Mouse (Mus musculus) hindbrain, embryonic 11.5 days (tissue): Measurements from ENCODE around the gene Tprgl. TPM values are rescaled to one million over a fixed set of nuclear protein-coding genes. Genes with fewer than 3 reads are reported as not detected.

Source experiments
- ATAC-seq: fragments of 200-750 bp; cut with Nextera tagmentation; 2 replicates; pipeline ENCODE4 v1.8.0; 2017; ENCODE audit warnings: mild to moderate bottlenecking, moderate TSS enrichment, moderate library complexity; ENCODE audit not compliant: low FRiP score
- DNase-seq: peaks from one replicate; pipeline ENCODE4 v3.0.0-alpha.2; 2015; ENCODE audit warnings: low spot score
- H3K27ac ChIP-seq: fragments of 300-500 bp; sonication (generic); 2 replicates; pipeline ENCODE4 v1.5.1; 2014; ENCODE audit warnings: mild to moderate bottlenecking, low read depth, low read length
- H3K27me3 ChIP-seq: fragments of 300-500 bp; sonication (generic); 2 replicates; pipeline ENCODE4 v1.6.1; 2014; ENCODE audit warnings: mild to moderate bottlenecking, low read length, moderate library complexity, mixed read lengths; ENCODE audit not compliant: control insufficient read depth, insufficient read depth
- H3K36me3 ChIP-seq: fragments of 300-500 bp; sonication (generic); 2 replicates; pipeline ENCODE4 v1.6.1; 2014; ENCODE audit warnings: mild to moderate bottlenecking, low read length, moderate library complexity, mixed read lengths; ENCODE audit not compliant: control insufficient read depth, insufficient read depth
- H3K4me1 ChIP-seq: fragments of 300-500 bp; sonication (generic); replicated peaks from 2 replicates; pipeline ENCODE4 v1.6.1; 2014; ENCODE audit warnings: low read length, mixed read lengths; ENCODE audit not compliant: control insufficient read depth, insufficient read depth
- H3K4me2 ChIP-seq: fragments of 300-500 bp; sonication (generic); replicated peaks from 2 replicates; pipeline ENCODE4 v1.6.1; 2014; ENCODE audit warnings: mild to moderate bottlenecking, low read depth, low read length
- H3K4me3 ChIP-seq: fragments of 300-500 bp; sonication (generic); 2 replicates; pipeline ENCODE4 v1.5.1; 2014; ENCODE audit warnings: low read depth, low read length
- H3K9ac ChIP-seq: fragments of 300-500 bp; sonication (generic); 2 replicates; pipeline ENCODE4 v1.6.1; 2014; ENCODE audit warnings: low read depth, low read length
- H3K9me3 ChIP-seq: fragments of 300-500 bp; sonication (generic); 2 replicates; pipeline ENCODE4 v1.6.1; 2016; ENCODE audit warnings: low read length; ENCODE audit not compliant: control insufficient read depth
- WGBS: fragments of 180-500 bp; shearing (Covaris S2); extraction: QIAGEN DNeasy Blood & Tissue Kit; methylation state at CpG from one replicate; pipeline ENCODE4 v1.1.7; 2014; 5-methylcytosine and 5-hydroxymethylcytosine counted together
- polyA plus RNA-seq: library from polyadenylated mRNA; unstranded; fragments of >200 nt; fragmentation: Nextera tagmentation; extraction: Ambion mirVana; gene quantifications from 2 replicates; pipeline ENCODE4 v1.2.1, GENCODE M21; 2014

Gene Tprgl
- polyA plus RNA-seq, 1 experiment from 2014 or later = 141 TPM

GRCm38 (mm10) chr4:154197961-154198360 is 37.5 kb upstream of the Tprgl start:
- WGBS = 37% methylated on average over 6 of the region's 6 CpGs
- ATAC-seq (peak; percentile 10; the same call in 1 of the 2 replicates), DNase-seq (peak; percentile 24)
- Histone ChIP-seq H3K36me3 (no peaks in the 10 kb centered on the region), H3K4me2 (no peak overlapping the region), H3K4me1 (peaks cover 17% of the 10 kb centered on the region), H3K9me3 (no peaks in the 10 kb centered on the region), H3K27me3 (no peaks in the 10 kb centered on the region), H3K27ac (peak overlapping the region; percentile 72), H3K9ac (peak overlapping the region; percentile 27; the same call in 1 of the 2 replicates), H3K4me3 (no peak overlapping the region)

- no peaks in the 10 kb centered on the region for H3K36me3 ChIP-seq
- no peak overlapping the region for H3K9ac ChIP-seq
- no peaks in the 10 kb centered on the region for H3K4me1 ChIP-seq
- ATAC-seq (no peak), DNase-seq (no peak)
- no peak overlapping the region for H3K27ac ChIP-seq
- H3K27me3 ChIP-seq = no peaks in the 10 kb centered on the region
- H3K9me3 ChIP-seq = no peaks in the 10 kb centered on the region
- no peak overlapping the region for H3K4me3 ChIP-seq
- H3K4me2 ChIP-seq = no peak overlapping the region
- 70% methylated on average over 8 of the region's 8 CpGs for WGBS
These were observed 28.5 kb upstream of the Tprgl start for GRCm38 (mm10) chr4:154188948-154189347.

GRCm38 (mm10) chr4:154186002-154186537 is 25.6 kb upstream of the Tprgl start:
- Histone ChIP-seq H3K27ac (no peak overlapping the region), H3K4me3 (no peak overlapping the region), H3K4me2 (no peak overlapping the region), H3K27me3 (no peaks in the 10 kb centered on the region), H3K36me3 (no peaks in the 10 kb centered on the region), H3K4me1 (no peaks in the 10 kb centered on the region), H3K9ac (no peak overlapping the region), H3K9me3 (no peaks in the 10 kb centered on the region)
- DNase-seq = no peak
- no peak for ATAC-seq
- 81% methylated on average over 11 of the region's 11 CpGs for WGBS

- 70% methylated on average over 5 of the region's 5 CpGs for WGBS
- H3K4me2 ChIP-seq = no peak overlapping the region
- H3K9me3 ChIP-seq = no peaks in the 10 kb centered on the region
- no peaks in the 10 kb centered on the region for H3K27me3 ChIP-seq
- H3K4me3 ChIP-seq = no peak overlapping the region
- no peaks in the 10 kb centered on the region for H3K4me1 ChIP-seq
- ATAC-seq (no peak), DNase-seq (no peak)
- H3K36me3 ChIP-seq = no peaks in the 10 kb centered on the region
- H3K9ac ChIP-seq = no peak overlapping the region
- no peak overlapping the region for H3K27ac ChIP-seq
These were observed 24.5 kb upstream of the Tprgl start for GRCm38 (mm10) chr4:154185001-154185400.

GRCm38 (mm10) chr4:154183566-154183965 is 23.1 kb upstream of the Tprgl start:
- H3K4me3 ChIP-seq = no peak overlapping the region
- DNase-seq = no peak
- H3K9ac ChIP-seq = no peak overlapping the region
- no peak overlapping the region for H3K27ac ChIP-seq
- no peaks in the 10 kb centered on the region for H3K9me3 ChIP-seq
- no peaks in the 10 kb centered on the region for H3K36me3 ChIP-seq
- ATAC-seq = no peak
- H3K4me2 ChIP-seq = no peak overlapping the region
- no peaks in the 10 kb centered on the region for H3K27me3 ChIP-seq
- 81% methylated on average over 5 of the region's 5 CpGs for WGBS
- no peaks in the 10 kb centered on the region for H3K4me1 ChIP-seq

DNA sequence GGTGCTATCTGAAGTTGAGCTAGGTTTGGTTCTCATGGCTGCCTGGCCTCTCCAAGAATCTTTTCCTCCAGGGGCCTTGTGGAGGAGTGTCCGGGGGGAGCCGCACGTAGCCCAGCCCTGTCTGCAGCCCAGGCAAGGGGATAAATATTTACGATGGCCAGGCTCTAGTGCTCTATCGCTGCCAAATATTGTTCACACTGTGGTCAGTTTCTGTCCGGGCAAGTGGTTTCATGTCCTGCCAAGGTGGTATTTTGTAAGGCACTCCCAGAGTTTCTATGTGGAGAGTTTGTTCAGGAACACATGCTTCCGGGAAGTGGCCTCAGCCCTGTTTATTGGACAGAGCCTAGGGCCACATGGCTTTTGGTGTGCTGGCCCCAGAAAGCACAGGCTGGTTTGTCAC is 20.5 kb upstream of the Tprgl start:
- Histone ChIP-seq H3K9me3 (no peaks in the 10 kb centered on the region), H3K4me1 (no peaks in the 10 kb centered on the region), H3K9ac (no peak overlapping the region), H3K4me3 (no peak overlapping the region), H3K27ac (no peak overlapping the region), H3K36me3 (no peaks in the 10 kb centered on the region), H3K27me3 (no peaks in the 10 kb centered on the region), H3K4me2 (no peak overlapping the region)
- DNase-seq (no peak), ATAC-seq (no peak)
- 94% methylated on average over 7 of the region's 7 CpGs for WGBS

- ATAC-seq (no peak), DNase-seq (no peak)
- H3K9me3 ChIP-seq = no peaks in the 10 kb centered on the region
- no peak overlapping the region for H3K4me3 ChIP-seq
- no peaks in the 10 kb centered on the region for H3K36me3 ChIP-seq
- WGBS = 61% methylated on average over 8 of the region's 8 CpGs
- no peak overlapping the region for H3K4me2 ChIP-seq
- H3K27me3 ChIP-seq = 0 out of 2 replicates have a peak, but pooled peaks cover 2% of the 10 kb centered on the region
- no peak overlapping the region for H3K27ac ChIP-seq
- no peak overlapping the region for H3K9ac ChIP-seq
- peaks cover 6% of the 10 kb centered on the region for H3K4me1 ChIP-seq
These were observed 16.8 kb upstream of the Tprgl start for GRCm38 (mm10) chr4:154177257-154177656.

- peak overlapping the region; percentile 55 for H3K9ac ChIP-seq
- H3K27ac ChIP-seq = no peak overlapping the region
- ATAC-seq = no peak
- WGBS = 40% methylated on average over 13 of the region's 13 CpGs
- peak overlapping the region; percentile 94 for H3K4me2 ChIP-seq
- H3K4me3 ChIP-seq = peak overlapping the region; percentile 60
- peaks cover 11% of the 10 kb centered on the region for H3K4me1 ChIP-seq
- H3K27me3 ChIP-seq = peaks cover 19% of the 10 kb centered on the region
- no peaks in the 10 kb centered on the region for H3K36me3 ChIP-seq
- DNase-seq = no peak
- H3K9me3 ChIP-seq = no peaks in the 10 kb centered on the region
These were observed 11.6 kb upstream of the Tprgl start for GRCm38 (mm10) chr4:154171931-154172604.
